Mouse (Mus musculus): ENCODE results near the gene C1qtnf2.

Gene C1qtnf2

DNA sequence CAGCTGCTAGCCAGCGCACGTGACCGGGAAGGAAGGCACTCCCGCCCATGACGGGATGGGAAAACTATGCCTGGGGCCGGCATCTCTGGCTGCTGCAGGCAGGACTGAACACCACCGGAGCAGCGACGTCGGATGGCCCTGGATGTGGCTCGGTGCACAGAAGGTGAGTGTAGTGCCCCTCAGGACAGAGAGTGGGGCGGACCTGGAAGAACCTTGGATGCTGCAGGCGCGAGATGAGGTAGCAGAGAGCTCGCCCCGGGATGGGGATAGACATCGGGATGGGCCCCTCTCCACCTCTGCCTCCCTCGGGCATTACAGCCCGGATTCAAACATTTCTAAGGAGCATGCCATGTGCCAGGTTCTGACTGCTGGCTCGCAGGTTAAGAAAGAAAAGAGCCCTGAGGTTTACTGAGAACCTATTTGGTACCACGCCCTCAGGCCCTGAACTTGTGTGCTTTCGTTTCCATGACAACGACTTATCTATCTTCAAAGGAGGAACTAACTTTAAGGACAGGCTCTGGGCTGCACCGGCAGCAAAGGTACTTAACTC is at the start of gene C1qtnf2:
C1qtnf2 (plus strand) TSS at position 52 of the 550 bp plus-strand sequence.
- DNase-seq, result no peak

DNA sequence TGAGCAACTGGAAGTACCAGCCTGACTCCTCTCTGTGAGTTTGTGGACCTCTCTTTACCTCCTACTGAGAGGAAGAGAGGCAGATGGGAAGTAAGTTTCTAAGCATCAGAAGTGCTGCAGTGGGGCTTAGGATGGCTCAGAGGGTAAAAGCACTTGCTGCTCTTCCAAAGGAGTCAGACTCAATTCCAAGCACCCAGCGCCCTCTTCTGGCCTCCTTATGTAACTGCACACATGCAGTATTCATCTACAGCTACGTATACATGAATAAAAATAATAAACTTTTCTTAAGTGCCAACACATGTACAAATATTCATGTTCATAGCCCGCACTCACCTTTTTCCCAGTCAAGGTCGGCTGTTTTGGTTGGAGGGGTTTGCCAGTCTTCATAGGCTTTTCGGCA is 49.7 kb upstream of the C1qtnf2 start:
- no peak for DNase-seq

DNA sequence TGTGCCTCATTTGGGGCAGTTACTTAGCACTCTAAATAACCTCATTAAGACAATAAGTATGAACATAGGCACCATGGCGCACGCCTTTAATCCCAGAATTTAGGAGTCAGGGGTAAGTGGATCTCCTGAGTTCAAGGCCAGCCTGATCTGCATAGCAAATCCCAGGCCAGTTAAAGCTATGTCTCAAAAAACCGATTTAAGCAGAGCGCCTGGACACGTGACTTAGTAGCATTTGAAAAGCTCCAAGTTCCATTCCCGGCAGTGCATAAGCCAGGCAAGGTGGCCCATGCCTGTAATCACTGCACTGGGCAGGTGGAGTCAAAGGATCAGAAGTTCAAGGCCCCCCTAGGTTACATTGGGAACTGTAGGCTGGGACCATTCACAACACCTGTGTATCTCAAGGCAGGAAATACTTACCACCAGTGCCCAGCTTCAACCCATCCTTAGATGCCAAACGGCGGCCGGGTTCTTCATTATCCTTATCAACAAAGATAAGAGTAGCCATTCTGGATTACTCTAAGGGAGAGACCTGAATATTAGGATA is 48.8 kb upstream of the C1qtnf2 start:
- DNase-seq, result no peak

- DNase-seq, result peak; percentile 71 to 78
Measured at GRCm38 (mm10) chr11:43425824-43426413, 48.2 kb upstream of the C1qtnf2 start, which contains the start of gene Pttg1. Gene Pttg1, minus strand, starts transcription at chr11:43426251.

DNA sequence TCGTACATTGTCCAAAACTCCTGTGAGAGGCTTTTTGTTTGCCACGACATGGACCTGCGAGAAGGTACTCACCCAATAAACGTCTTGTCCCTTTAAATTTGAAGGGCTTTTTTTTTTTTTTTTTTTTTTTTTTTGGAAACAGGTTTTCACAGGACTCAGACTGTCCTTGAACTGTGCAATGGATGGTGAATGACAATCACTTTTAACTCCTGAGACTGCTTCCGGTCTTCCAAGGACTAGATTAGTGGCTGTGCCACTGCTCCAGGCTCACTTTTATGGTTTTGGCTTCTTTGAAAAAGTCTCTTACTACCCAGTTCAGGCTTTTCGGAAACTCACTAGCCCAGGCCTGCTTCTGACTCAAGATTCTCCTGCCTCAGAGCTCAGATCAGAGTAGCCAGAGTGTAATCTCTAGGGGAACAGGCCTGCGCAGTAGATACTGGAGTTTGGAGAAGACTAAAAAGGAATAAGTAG is 47.6 kb upstream of the C1qtnf2 start:
- DNase-seq, result peak in 1 of 2 experiments; percentile 22

- peak; percentile 77 to 79 for DNase-seq
Measured at GRCm38 (mm10) chr11:43433254-43434023, 40.6 kb upstream of the C1qtnf2 start, which contains the start of gene Slu7. Gene Slu7, plus strand, starts transcription at chr11:43433744.

DNA sequence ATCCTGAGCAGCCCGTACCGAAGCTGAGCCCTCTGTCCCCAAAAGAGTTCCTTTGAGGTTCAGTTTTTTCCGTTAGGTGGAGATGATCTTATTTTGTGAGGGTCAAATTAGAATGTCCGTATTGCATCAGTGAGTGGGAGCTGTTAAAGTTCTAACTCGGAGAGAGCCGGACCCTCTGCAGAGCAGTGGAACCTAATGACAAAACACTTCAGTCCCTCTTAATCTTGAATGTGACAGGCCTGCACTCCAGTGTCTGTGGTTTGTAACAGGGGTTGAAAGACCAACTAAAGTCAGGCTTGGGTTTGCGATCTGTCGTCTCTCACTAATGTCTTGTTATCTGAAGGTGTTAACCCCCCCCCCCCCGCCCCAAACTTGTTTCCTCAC is 40.1 kb upstream of the C1qtnf2 start:
- no peak for DNase-seq

DNA sequence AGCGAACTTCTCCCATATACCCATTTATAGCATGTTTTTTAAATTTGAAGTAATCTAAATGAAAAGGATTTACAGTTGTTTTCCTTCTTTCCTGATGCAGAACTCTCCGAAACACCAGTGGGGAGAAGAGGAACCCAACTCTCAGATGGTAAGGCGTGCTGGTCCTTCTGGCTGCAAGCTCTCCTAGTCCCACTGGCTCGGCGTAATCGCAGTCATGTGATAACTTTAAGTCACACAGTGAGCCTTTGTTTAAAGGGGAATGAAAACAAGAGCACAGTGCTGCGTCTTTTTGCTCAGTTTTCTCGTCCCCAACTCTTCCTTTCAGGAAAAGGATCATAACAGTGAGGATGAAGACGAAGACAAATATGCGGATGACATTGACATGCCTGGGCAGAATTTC is 33.0 kb upstream of the C1qtnf2 start:
- no peak for DNase-seq

DNA sequence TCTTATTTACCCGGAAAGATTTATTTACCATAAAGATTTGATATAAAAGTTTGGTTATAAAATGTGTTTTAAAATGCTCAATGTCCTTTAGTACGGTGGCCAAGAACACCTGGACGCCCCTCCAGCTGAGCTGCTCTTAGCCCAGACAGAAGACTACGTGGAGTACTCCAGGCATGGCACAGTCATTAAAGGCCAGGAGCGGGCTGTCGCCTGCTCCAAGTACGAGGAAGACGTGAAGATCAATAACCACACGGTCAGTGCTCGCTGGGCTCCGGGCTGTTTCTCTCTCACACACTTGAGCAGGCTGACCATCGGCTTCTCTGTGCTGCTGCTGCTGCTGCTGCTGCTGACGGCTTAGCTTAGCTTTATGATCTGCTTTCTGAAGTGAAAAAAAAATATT is 30.9 kb upstream of the C1qtnf2 start:
- DNase-seq, result no peak

DNA sequence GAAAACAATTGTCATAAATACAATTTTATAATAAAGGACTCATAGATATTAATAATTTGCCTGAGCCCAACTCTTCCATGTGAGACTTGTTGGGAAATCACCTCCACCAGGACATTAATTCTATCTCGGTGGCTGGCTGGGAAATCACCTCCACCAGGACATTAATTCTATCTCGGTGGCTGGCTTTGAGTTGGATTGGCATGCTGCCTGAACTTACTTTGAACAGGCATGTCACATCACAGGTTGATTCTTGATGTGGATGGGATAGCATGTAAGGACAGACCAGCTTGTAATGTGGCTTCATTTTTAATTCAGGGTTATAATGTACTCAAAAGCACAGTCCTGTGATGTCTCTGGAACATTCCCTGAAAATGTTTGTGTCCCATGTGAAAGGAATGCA is 24.2 kb upstream of the C1qtnf2 start:
- no peak for DNase-seq

GRCm38 (mm10) chr11:43451322-43451721 is 22.8 kb upstream of the C1qtnf2 start:
- no peak for DNase-seq

DNA sequence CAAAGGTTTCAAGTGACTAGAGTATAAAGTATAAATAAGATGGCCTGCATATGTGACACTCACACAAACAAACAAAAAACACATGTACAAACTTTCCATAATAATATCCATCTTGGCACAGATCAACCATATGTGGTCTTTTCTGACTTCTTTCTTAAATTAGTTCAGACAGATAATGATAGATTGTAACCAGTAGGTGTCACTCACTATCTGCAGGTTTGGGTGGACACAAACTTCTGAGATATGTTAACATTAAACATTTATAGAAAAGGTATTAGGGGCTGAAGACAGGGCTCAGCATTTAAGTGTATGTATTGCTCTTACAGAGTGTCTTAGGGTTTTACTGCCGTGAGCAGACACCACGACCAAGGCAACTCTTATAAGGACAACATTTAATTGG is 21.8 kb upstream of the C1qtnf2 start:
- no peak for DNase-seq

DNA sequence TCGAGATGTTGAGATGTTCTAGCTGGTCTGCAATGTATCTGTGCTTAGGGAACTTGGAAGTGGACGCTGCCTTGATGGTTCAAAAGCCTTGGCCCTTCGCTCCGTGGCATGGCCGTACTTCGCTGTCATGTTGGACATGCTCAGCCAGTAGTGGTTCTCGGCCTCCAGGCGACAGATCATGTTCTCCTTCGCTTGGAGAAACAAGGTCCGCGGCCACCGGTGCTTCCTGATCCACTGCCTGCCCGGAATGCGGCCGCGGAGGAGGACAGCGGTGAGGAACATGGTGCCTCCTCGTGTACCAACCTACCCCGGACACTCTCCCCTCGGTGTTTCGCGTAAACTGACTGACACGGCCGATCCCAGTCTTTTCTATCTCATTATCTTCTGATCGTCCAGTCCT is 10.9 kb upstream of the C1qtnf2 start:
- DNase-seq, result no peak

GRCm38 (mm10) chr11:43470118-43470517 is 4.0 kb upstream of the C1qtnf2 start:
- no peak for DNase-seq

DNA sequence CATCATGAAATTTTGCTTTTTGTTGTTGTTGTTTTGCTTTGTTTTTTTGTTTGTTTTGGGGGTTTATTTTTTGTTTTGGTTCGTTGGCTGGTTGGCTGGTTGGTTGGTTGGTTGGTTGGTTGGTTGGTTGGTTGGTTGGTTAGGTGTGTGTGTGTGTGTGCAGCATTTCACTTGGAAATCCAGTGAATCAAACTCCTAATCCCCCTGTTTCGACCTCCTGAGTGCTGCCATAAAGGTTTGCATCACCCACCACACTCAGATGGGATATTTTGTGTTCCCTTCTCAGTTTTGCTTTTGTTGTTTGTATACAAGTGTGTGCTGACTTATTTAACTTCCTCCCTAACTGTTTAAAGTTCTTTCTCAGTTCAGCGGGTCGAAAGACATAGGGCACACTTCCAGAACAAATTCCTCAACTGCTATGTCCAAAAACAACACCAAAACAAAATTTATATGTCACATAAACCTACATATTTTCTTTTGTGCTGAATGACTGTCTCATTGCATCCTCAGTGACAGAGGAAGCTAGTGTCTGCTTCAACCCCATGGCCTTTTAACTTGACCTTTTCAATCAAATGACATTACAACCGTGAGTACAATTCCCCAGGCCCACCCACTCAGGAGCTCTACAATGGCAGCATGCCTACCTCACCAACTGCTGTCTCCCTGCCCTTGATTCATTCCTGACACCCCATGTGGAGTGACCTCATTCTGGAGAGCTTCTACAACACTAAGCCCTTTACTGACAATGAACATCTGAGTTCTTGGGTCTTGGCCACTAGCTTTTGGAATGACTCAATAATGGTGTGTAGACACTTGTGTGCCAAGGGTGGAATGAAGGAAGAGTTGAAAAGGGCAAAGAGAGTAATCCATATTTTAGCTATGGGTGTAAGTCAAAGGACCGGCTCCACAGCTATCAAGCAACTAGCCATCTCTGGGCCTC is 2.9 kb upstream of the C1qtnf2 start:
- no peak for DNase-seq

DNA sequence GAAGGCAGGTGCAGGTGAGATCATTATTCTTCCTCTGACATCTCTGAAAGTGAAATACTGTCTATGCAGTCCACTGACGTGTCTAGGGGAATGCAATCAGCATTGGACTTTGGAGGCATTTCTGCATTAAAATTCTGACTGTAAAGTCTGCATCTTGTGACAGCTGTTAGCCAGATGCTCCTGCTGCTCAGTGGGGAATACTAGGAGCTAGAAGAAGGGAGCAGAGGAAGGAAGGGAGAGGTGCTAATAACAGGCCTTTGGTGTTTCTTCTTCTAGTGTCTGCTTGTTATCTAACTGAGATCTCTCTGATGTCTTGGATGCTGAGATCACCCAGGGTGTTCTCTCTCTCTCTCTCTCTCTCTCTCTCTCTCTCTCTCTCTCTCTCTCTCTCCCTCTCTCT is 961 bp upstream of the C1qtnf2 start:
- DNase-seq, result no peak

DNA sequence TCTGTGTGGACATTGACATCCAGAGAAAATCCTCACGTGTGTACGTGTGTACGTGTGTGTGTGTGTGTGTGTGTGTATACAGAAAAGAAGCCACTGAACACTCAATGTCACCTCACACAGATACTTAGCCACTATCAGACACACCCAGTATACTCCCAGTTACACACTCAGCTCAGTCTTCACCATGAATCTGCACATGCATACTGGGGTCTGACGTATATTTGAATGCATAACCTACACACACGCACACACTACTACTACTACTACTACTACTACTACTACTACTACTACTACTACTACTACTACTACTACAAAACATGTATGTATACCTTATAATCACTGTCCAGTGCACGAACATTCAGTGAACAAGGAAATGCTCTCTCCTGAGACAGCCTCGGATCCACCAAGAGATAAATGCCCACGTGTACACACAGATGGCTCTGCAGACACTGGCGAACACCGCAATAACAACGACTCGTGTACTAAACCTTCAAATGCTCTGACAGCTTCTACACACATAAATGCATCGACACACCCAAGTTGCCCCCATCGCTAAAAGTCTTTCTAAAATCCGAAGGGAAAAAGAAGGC is 346 bp upstream of the C1qtnf2 start:
- no peak for DNase-seq

- no peak for DNase-seq
Measured at GRCm38 (mm10) chr11:43479376-43479775, 5.3 kb downstream of the C1qtnf2 start.

DNA sequence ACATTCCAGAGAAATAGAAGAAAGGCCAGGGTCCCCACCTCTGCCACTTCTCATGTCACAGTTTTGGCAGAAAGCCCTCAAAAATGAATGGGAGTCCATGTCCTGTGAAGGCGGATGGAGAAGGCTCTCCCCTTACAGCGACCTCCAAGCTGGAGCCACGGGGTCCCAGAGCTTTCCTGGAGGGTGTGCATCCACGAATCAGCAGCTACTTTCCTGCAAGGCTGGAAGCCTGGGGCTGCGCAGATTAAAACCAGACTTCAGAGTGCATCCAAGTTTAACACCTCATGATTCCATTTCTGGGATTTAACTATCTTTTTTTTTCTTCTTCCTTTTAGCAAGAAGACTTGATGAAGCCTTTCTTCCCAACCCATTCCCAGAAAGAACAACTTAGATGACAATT is 6.5 kb downstream of the C1qtnf2 start:
- no peak for DNase-seq

DNA sequence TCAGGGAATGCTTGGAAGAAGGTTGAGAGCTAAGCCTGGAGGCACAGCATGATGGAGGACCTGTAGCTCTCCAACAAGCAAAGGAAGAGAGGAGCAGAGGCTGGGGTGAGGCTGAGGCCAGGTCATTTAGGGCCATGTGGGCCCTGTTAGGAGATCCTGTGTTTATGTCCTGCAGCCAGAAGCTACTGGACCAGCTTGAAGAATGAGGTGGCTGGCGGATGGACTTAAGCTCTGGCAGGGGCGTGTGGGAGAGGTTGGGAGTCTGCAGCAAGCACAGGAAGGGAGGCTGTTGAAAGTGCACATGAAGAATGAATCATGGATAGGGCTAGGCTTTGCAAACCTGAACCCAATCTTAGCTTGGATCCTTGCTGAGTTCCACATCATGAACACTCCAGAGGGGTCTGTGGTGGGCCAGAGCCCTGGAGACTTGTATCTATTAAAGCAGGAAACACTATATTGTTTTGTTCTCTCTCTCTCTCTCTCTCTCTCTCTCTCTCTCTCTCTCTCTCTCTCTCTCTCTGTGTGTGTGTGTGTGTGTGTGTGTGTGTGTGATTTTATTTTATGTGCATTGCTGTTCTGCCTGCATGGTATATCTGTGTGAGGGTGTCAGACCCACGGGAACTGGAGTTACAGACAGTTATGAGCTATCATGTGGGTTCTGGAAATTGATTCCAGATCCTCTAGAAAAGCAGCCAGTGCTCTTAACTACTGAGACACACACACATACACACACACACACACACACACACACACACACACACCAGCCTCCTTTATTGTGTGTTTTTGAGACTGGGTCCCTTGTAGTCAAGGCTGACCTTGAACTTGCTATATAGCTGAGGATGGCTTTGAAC is 7.8 kb downstream of the C1qtnf2 start:
- no peak for DNase-seq

DNA sequence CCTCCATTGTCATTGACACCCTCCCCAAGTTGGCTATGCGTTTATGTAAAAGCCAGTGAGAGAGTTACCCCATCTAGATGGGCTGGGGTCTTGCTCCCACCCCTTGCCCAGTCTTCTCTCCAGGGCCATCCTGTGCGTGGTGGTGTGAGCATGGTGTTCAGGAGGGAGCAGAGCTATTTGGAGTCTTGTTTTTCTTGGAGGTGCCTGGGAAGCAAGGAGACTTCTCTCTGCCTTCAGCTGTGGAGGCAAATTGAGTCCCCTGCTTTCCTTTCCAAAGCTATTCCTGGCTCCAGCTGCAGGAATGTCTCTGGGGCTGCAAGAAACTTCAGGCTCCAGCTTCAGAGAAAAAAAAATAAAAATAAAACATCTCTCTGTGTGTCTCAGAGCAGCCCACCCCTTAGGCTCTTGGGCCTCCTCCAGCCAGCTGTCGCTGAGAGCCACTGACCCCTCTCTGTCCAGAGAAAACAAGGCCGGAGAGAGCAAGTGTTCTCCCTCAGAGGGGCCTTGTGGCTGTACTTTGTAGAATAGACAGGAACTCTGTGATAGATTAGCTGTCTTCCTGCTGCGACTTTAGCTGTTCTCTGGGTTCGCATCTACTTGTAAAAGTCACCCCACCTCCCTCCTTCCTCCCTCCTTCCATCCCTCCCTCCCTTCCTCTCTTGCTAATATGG is 9.2 kb downstream of the C1qtnf2 start:
- no peak for DNase-seq

All from cerebellum, adult 18-20 months (tissue).